Comparison of ENCODE assay signal across 28 mouse cellular contexts in genomic region chr1:39866367-39867141, GRCm38 (mm10). TPM values are rescaled to one million over a fixed set of nuclear protein-coding genes. Genes with fewer than 3 reads are reported as not detected.
DNase-seq lines count a peak whose midpoint lies in the region; ATAC-seq lines count a peak whose summit lies in the region.
"Had no signal": no experiment of that assay in that cellular context is flagged by ENCODE, and none has a peak within 500 bp of the region (broad histone marks: within the 10 kb centered on the region; RNA-seq: fewer than 3 reads in every experiment).

No protein-coding gene starts in this region.

- H3K4me2 ChIP-seq in heart, embryonic 16.5 days (ENCODE audit: low read depth, low read length), result no peak overlapping the region
- peak overlapping the region; percentile 19; the same call in 1 of the 2 replicates for H3K4me2 ChIP-seq in liver, embryonic 11.5 days
- no peak overlapping the region for H3K4me2 ChIP-seq in liver, embryonic 16.5 days (ENCODE audit: low read depth, low read length)
- H3K4me2 ChIP-seq: embryonic facial prominence, embryonic 12.5 days; kidney, embryonic 15.5 days; limb, embryonic 13.5 days; midbrain, embryonic 15.5 days; stomach, embryonic 15.5 days had no signal

- 66% methylated on average over 9 of the region's 9 CpGs for WGBS in heart, embryonic 10.5 days
- WGBS in heart, embryonic 16.5 days, result 72% methylated on average over 9 of the region's 9 CpGs
- WGBS in liver, embryonic 11.5 days, result 42% methylated on average over 9 of the region's 9 CpGs
- WGBS in liver, embryonic 16.5 days (ENCODE audit: insufficient replicate concordance), result 38% methylated on average over 9 of the region's 9 CpGs

- no peak for DNase-seq in heart, embryonic 10.5 days (ENCODE audit: low spot score)
- DNase-seq in heart, adult 11 months, result no peak
- no peak for DNase-seq in heart, postnatal 14 days
- no peak for DNase-seq in liver, embryonic 11.5 days (ENCODE audit: low spot score)
- DNase-seq in layer of hippocampus, adult 9-10 months (ENCODE audit: low spot score), result no peak
- DNase-seq: adrenal gland, postnatal 14 days; embryo, embryonic 11 days; gastrocnemius, postnatal 14 days; heart, adult 18-20 months; kidney, adult 18-20 months; kidney, postnatal 25 days; lung, adult 2 months; lung, postnatal 10 days; right cerebral cortex, postnatal 25 days; thymus, postnatal 14 days had no signal

- ATAC-seq in heart, embryonic 16.5 days (replicated peaks; ENCODE audit: extremely low read depth, insufficient read depth, low FRiP score), result no peak
- peak; percentile 59 for ATAC-seq in liver, embryonic 11.5 days (replicated peaks; ENCODE audit: low FRiP score)
- no peak for ATAC-seq in liver, embryonic 16.5 days (ENCODE audit: low read depth)
- no peak for ATAC-seq in CD4-positive, CD25-positive, alpha-beta regulatory T cell, adult 4 months
- ATAC-seq: forebrain, embryonic 14.5 days; hindbrain, embryonic 16.5 days; midbrain, embryonic 15.5 days had no signal

- H3K4me1 ChIP-seq in heart, embryonic 10.5 days, result peaks cover 38% of the 10 kb centered on the region
- H3K4me1 ChIP-seq in heart, embryonic 16.5 days (ENCODE audit: control insufficient read depth, insufficient read depth, low read length), result peaks cover 35% of the 10 kb centered on the region
- H3K4me1 ChIP-seq in liver, embryonic 11.5 days (replicated peaks; ENCODE audit: control insufficient read depth, insufficient read depth, low read length), result peaks cover 37% of the 10 kb centered on the region
- H3K4me1 ChIP-seq in liver, embryonic 16.5 days (ENCODE audit: control insufficient read depth, low read depth, low read length), result peaks cover 18% of the 10 kb centered on the region

- H3K9ac ChIP-seq in heart, embryonic 16.5 days (ENCODE audit: low read length), result no peak overlapping the region
- no peak overlapping the region for H3K9ac ChIP-seq in liver, embryonic 11.5 days (ENCODE audit: low read depth, low read length)
- H3K9ac ChIP-seq in liver, embryonic 16.5 days (ENCODE audit: low read depth, low read length), result no peak overlapping the region
- H3K9ac ChIP-seq: embryonic facial prominence, embryonic 12.5 days; kidney, embryonic 15.5 days; limb, embryonic 13.5 days; midbrain, embryonic 15.5 days; stomach, embryonic 15.5 days had no signal

- H3K9me3 ChIP-seq in heart, embryonic 10.5 days, result no peaks in the 10 kb centered on the region
- no peaks in the 10 kb centered on the region for H3K9me3 ChIP-seq in heart, embryonic 16.5 days (replicated peaks; ENCODE audit: control insufficient read depth, low read length)
- no peaks in the 10 kb centered on the region for H3K9me3 ChIP-seq in liver, embryonic 11.5 days (ENCODE audit: control insufficient read depth, low read length)
- H3K9me3 ChIP-seq in liver, embryonic 16.5 days (replicated peaks; ENCODE audit: control insufficient read depth, low read length), result no peaks in the 10 kb centered on the region
- H3K9me3 ChIP-seq: embryonic facial prominence, embryonic 12.5 days; hindbrain, embryonic 10.5 days; kidney, embryonic 15.5 days; limb, embryonic 13.5 days; midbrain, embryonic 15.5 days; stomach, embryonic 15.5 days had no signal

- H3K36me3 ChIP-seq in heart, embryonic 10.5 days, result no peaks in the 10 kb centered on the region
- H3K36me3 ChIP-seq in heart, embryonic 16.5 days (ENCODE audit: control insufficient read depth, insufficient read depth), result no peaks in the 10 kb centered on the region
- H3K36me3 ChIP-seq in liver, embryonic 11.5 days (ENCODE audit: control insufficient read depth, insufficient read depth, low read length), result no peaks in the 10 kb centered on the region
- H3K36me3 ChIP-seq in liver, embryonic 16.5 days (ENCODE audit: control insufficient read depth, insufficient read depth), result no peaks in the 10 kb centered on the region
- H3K36me3 ChIP-seq: embryonic facial prominence, embryonic 12.5 days; hindbrain, embryonic 10.5 days; kidney, embryonic 15.5 days; limb, embryonic 13.5 days; midbrain, embryonic 15.5 days; stomach, embryonic 15.5 days had no signal

- peak overlapping the region; percentile 75; the same call in 1 of the 2 replicates for H3K27ac ChIP-seq in heart, embryonic 10.5 days
- H3K27ac ChIP-seq in heart, embryonic 16.5 days (ENCODE audit: low read length), result peak overlapping the region; percentile 88
- peak overlapping the region; percentile 41; the same call in 1 of the 2 replicates for H3K27ac ChIP-seq in liver, embryonic 11.5 days (ENCODE audit: low read depth, low read length)
- peak overlapping the region; percentile 48 for H3K27ac ChIP-seq in liver, embryonic 16.5 days (ENCODE audit: low read length)
- H3K27ac ChIP-seq: hindbrain, embryonic 10.5 days; kidney, embryonic 15.5 days; left cerebral cortex, adult 2 months; macrophage; midbrain, embryonic 15.5 days; stomach, embryonic 15.5 days had no signal

- H3K27me3 ChIP-seq in heart, embryonic 10.5 days (ENCODE audit: insufficient read depth, poor library complexity, severe bottlenecking), result no peaks in the 10 kb centered on the region
- no peaks in the 10 kb centered on the region for H3K27me3 ChIP-seq in heart, embryonic 16.5 days (ENCODE audit: control insufficient read depth, insufficient read depth, low read length)
- no peaks in the 10 kb centered on the region for H3K27me3 ChIP-seq in liver, embryonic 11.5 days (replicated peaks; ENCODE audit: control insufficient read depth, insufficient read depth, low read length)
- H3K27me3 ChIP-seq in liver, embryonic 16.5 days (ENCODE audit: control insufficient read depth, insufficient read depth, low read depth, low read length), result no peaks in the 10 kb centered on the region
- H3K27me3 ChIP-seq: kidney, embryonic 15.5 days; limb, embryonic 13.5 days; midbrain, embryonic 15.5 days; stomach, embryonic 15.5 days had no signal

- intact Hi-C loops in heart, postnatal 14 days (cut with DNase I), result loop anchor here (5.0 kb wide), 1 partner anchor 179 kb away; no protein-coding TSS in a partner anchor

- H3K4me3 ChIP-seq in heart, embryonic 10.5 days, result no peak overlapping the region
- no peak overlapping the region for H3K4me3 ChIP-seq in heart, embryonic 16.5 days (ENCODE audit: low read length)
- no peak overlapping the region for H3K4me3 ChIP-seq in liver, embryonic 11.5 days (ENCODE audit: low read depth, low read length)
- H3K4me3 ChIP-seq in liver, embryonic 16.5 days (ENCODE audit: low read depth, low read length), result no peak overlapping the region
- H3K4me3 ChIP-seq: embryonic facial prominence, embryonic 12.5 days; hindbrain, embryonic 10.5 days; kidney, embryonic 15.5 days; left cerebral cortex, adult 2 months; limb, embryonic 13.5 days; midbrain, embryonic 15.5 days; stomach, embryonic 15.5 days had no signal

RNA-seq across cellular contexts. Expression of gene Map4k4, which starts 34.2 kb away (rescaled TPM):
- polyA plus RNA-seq in heart, embryonic 10.5 days (2016; fragmentation: Nextera tagmentation; extraction: Ambion mirVana), result 19.0 and 24.7 TPM in 2 replicates
- polyA plus RNA-seq in heart, embryonic 16.5 days (2015; fragmentation: Nextera tagmentation; extraction: Ambion mirVana), result 14.7 and 23.8 TPM in 2 replicates
- 100 to 1,000 TPM; 175 to 185 TPM for total RNA-seq in heart, postnatal 14 days (2021)
- 12.5 and 13.6 TPM in 2 replicates for polyA plus RNA-seq in liver, embryonic 11.5 days (2014; fragmentation: Nextera tagmentation; extraction: Ambion mirVana)
- 2.2 TPM in 2 replicates for polyA plus RNA-seq in liver, embryonic 16.5 days (2015; fragmentation: Nextera tagmentation; extraction: Ambion mirVana)
- polyA plus RNA-seq in CD4-positive, CD25-positive, alpha-beta regulatory T cell, adult 4 months (2017; shearing (Covaris generic)), result 10 to 100 TPM; 29.5 to 30.3 TPM
